Mouse (Mus musculus): Measurements from ENCODE around the gene Clcnka. TPM values are rescaled to one million over a fixed set of nuclear protein-coding genes. Genes with fewer than 3 reads are reported as not detected.

Clcnka gene
- polyA plus RNA-seq, 1 experiment, result not detected

DNA sequence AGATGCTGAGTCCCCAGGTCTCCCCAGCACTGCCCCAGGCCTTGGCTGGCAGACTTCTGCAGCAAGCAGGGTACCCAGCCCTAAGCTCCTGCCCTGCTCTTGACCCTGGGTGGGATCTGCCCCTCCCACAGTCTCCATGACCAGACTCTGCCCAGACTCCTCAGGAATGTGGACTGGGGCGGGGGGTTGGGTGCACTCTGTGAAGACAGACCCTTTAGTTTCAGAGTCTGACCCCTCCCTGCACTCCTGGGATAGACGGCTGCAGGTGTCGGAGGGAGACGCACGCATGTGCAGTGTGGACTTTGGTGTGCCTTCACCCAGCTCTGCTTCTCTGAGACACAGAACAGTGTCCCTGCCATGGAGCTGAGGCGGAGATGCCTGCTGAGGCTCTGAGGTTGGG lies 60.5 kb downstream of the Clcnka start:
- TF ChIP-seq GATA1 (IDR thresholded peaks at IDR 0.05; ENCODE audit: low read length), result no peak

- no peak for TF ChIP-seq GATA1 (IDR thresholded peaks at IDR 0.05; ENCODE audit: low read length)
Observed at GRCm38 (mm10) chr4:141336196-141336595, 62.3 kb downstream of the Clcnka start.

- TF ChIP-seq GATA1 (IDR thresholded peaks at IDR 0.05; ENCODE audit: low read length), result no peak
Observed at GRCm38 (mm10) chr4:141335263-141335796, 63.2 kb downstream of the Clcnka start.

DNA sequence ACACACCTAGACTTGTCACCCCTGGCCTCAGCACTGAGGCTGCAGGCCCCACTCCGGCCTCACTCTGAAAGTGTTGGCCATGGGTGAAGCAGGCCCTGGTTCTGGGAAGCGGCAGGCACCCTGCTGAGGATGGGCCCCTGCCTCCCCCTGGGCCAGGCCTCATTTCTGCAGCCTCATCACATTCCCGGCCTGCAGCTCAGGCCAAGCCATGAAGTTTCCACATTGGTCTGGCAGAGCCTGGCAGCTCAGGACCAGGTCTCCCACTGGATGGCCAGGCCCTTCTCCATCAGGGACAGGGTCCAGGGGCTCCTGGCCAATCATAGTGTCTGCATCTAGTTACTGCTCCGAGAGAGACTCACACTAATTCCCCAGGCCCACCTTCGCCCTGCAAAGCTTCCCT lies 63.8 kb downstream of the Clcnka start:
- TF ChIP-seq GATA1 (IDR thresholded peaks at IDR 0.05; ENCODE audit: low read length), result no peak

Other genes starting within 250 kb of the Clcnka start
- 0.76 and 0.92 TPM in 2 replicates for gene Rsg1, start 184.8 kb downstream of the Clcnka start, polyA plus RNA-seq (2012)
- gene Arhgef19, start 159.2 kb downstream of the Clcnka start, polyA plus RNA-seq (2012), result not detected in 2 replicates
- gene Epha2, start 97.5 kb downstream of the Clcnka start, polyA plus RNA-seq (2012), result 0.02 TPM in 1 of 2 replicates, not detected in the other
- gene Fam131c, start 30.5 kb downstream of the Clcnka start, polyA plus RNA-seq (2012), result not detected in 2 replicates
- not detected in 2 replicates for gene Clcnkb, start 17.3 kb upstream of the Clcnka start, polyA plus RNA-seq (2012)
- not detected in 2 replicates for gene Hspb7, start 22.1 kb upstream of the Clcnka start, polyA plus RNA-seq (2012)
- not detected in 2 replicates for gene Srarp, start 37.4 kb upstream of the Clcnka start, polyA plus RNA-seq (2012)
- 45.7 and 50.0 TPM in 2 replicates for gene Zbtb17, start 45.9 kb upstream of the Clcnka start, polyA plus RNA-seq (2012)
- gene Spen, start 139.9 kb upstream of the Clcnka start, polyA plus RNA-seq (2012), result 124 and 156 TPM in 2 replicates
- not detected in 2 replicates for gene Fblim1, start 207.4 kb upstream of the Clcnka start, polyA plus RNA-seq (2012)
- not detected in 2 replicates for gene Tmem82, start 219.9 kb upstream of the Clcnka start, polyA plus RNA-seq (2012)
- not detected in 2 replicates for gene Slc25a34, start 225.1 kb upstream of the Clcnka start, polyA plus RNA-seq (2012)

All from G1E-ER4 (cell line).